Mouse (Mus musculus) kidney, adult 2 months (tissue): ENCODE results near the gene H2-T24.

Experiments used
- CTCF ChIP-seq: fragments of 200-500 bp; conservative IDR thresholded peaks from 2 replicates; pipeline ENCODE4 v1.5.1; 2011; ENCODE audit warnings: low read depth, mild to moderate bottlenecking, control low read depth, low read length, moderate library complexity, mixed read lengths; ENCODE audit not compliant: insufficient read depth, insufficient read length
- POLR2A ChIP-seq: fragments of 200-500 bp; IDR thresholded peaks from one replicate; pipeline ENCODE4 v1.6.1; 2011; ENCODE audit warnings: low read depth, low read length, control low read depth

DNA sequence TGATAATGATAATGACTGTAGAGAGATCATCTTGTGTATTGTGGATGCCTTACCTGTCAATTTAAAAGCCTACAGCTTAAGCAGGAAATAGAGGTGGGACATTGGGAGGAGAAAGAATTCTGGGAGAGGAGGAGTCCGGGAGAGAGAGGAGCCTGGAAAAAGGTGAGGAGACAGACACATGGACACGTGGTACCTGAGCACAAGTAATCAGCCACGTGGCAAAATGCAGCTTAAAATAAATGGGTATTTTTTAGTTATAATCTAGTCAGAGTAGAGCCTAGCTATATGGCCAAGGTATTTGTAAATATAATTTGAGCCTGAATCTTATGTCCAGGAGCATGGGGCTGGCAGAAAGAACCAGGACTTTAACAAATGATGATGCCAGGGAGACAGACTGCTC, 841 bp downstream of the H2-T24 start:
- TF ChIP-seq CTCF (no peak), POLR2A (no peak)
